Mouse (Mus musculus) limb, embryonic 13.5 days (tissue): ENCODE measurements around the gene Acin1. TPM values are rescaled to one million over a fixed set of nuclear protein-coding genes. Genes with fewer than 3 reads are reported as not detected.

ENCODE experiments used
- ATAC-seq: fragments of 200-750 bp; cut with Nextera tagmentation; 2 replicates; pipeline ENCODE4 v1.8.0; 2017; ENCODE audit warnings: low read depth, moderate number of reproducible peaks, moderate TSS enrichment; ENCODE audit not compliant: low FRiP score
- H3K27ac ChIP-seq: fragments of 300-500 bp; sonication (generic); 2 replicates; pipeline ENCODE4 v1.5.1; 2015; ENCODE audit warnings: inconsistent platforms, mild to moderate bottlenecking, moderate library complexity
- H3K27me3 ChIP-seq: fragments of 300-500 bp; sonication (generic); 2 replicates; pipeline ENCODE4 v1.6.1; 2015; ENCODE audit warnings: mild to moderate bottlenecking, inconsistent platforms
- H3K36me3 ChIP-seq: fragments of 300-500 bp; sonication (generic); 2 replicates; pipeline ENCODE4 v1.6.1; 2015; ENCODE audit warnings: inconsistent platforms, mild to moderate bottlenecking, moderate library complexity
- H3K4me1 ChIP-seq: fragments of 300-500 bp; sonication (generic); 2 replicates; pipeline ENCODE4 v1.6.1; 2015; ENCODE audit warnings: inconsistent platforms
- H3K4me2 ChIP-seq: fragments of 300-500 bp; sonication (generic); replicated peaks from 2 replicates; pipeline ENCODE4 v1.6.1; 2015; ENCODE audit warnings: inconsistent platforms, mild to moderate bottlenecking, moderate library complexity
- H3K4me3 ChIP-seq: fragments of 300-500 bp; sonication (generic); 2 replicates; pipeline ENCODE4 v1.5.1; 2015; ENCODE audit warnings: moderate library complexity, mild to moderate bottlenecking, inconsistent platforms
- H3K9ac ChIP-seq: fragments of 300-500 bp; sonication (generic); 2 replicates; pipeline ENCODE4 v1.6.1; 2015; ENCODE audit warnings: mild to moderate bottlenecking, inconsistent platforms
- H3K9me3 ChIP-seq: fragments of 300-500 bp; sonication (generic); 2 replicates; pipeline ENCODE4 v1.6.1; 2016; ENCODE audit warnings: inconsistent platforms
- WGBS: fragments of 180-500 bp; shearing (Covaris S2); methylation state at CpG from one replicate; pipeline ENCODE4 v1.1.7; 2015; 5-methylcytosine and 5-hydroxymethylcytosine counted together
- polyA plus RNA-seq: library from polyadenylated mRNA; unstranded; fragments of >200 nt; fragmentation: Nextera tagmentation; extraction: Ambion mirVana; gene quantifications from 2 replicates; pipeline ENCODE4 v1.2.1, GENCODE M21; 2015

Acin1 gene
- polyA plus RNA-seq: 166 and 167 TPM in 2 replicates

DNA sequence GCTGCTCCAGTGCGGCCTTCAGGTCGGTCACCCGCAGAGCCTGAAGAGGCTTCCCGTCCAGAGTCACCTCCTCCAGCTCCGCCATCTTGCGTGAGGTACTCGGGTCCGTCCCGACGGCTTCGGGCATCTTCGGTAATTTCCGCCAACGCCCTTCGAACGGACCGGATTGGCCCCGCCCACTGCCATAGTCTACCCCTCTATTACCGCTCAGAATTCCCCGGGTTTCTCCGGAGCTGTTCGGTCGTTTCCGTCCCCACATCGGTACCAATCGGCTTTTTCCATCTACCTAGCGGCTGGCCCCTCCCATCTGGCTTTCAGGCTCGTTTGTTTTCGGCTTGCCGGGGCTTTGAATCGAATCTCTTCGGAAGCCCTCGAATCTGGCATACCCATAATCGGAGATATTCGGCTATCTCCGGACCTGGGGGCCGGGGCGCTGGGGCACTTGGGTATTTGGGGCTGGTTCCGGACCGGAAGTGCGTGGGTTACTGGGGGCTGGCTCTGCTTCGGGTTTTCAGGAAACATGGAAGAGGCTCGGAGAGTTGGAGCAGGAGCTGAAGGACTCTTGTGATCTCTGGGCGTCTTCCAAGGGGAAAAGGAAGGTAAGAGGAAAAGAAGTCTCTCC is at the start of gene Acin1:
Acin1 (minus strand) TSS at position 410 of the 622 bp plus-strand sequence.
- Histone ChIP-seq H3K27ac (peak within 1 kb of the TSS; percentile 96), H3K9me3 (no peaks in the 10 kb centered on the region), H3K4me1 (peaks cover 26% of the 10 kb centered on the region), H3K36me3 (peaks cover 44% of the 10 kb centered on the region), H3K4me2 (peak within 1 kb of the TSS; percentile 74), H3K27me3 (no peaks in the 10 kb centered on the region), H3K9ac (peak within 1 kb of the TSS; percentile 94), H3K4me3 (peak within 1 kb of the TSS; percentile 75)
- peak; percentile 97 for ATAC-seq
- under 1% methylated on average over 44 of the region's 44 CpGs for WGBS

- no peak overlapping the region for H3K4me2 ChIP-seq
- 85% methylated on average over 4 of the region's 4 CpGs for WGBS
- no peaks in the 10 kb centered on the region for H3K36me3 ChIP-seq
- H3K27ac ChIP-seq: no peak overlapping the region
- no peak for ATAC-seq
- no peaks in the 10 kb centered on the region for H3K27me3 ChIP-seq
- H3K4me1 ChIP-seq: no peaks in the 10 kb centered on the region
- no peak overlapping the region for H3K4me3 ChIP-seq
- no peaks in the 10 kb centered on the region for H3K9me3 ChIP-seq
- H3K9ac ChIP-seq: no peak overlapping the region
These were observed 48.5 kb upstream of the Acin1 start for GRCm38 (mm10) chr14:54735221-54735620.

- no peaks in the 10 kb centered on the region for H3K4me1 ChIP-seq
- no peaks in the 10 kb centered on the region for H3K27me3 ChIP-seq
- no peak overlapping the region for H3K4me2 ChIP-seq
- no peak overlapping the region for H3K4me3 ChIP-seq
- H3K9ac ChIP-seq: no peak overlapping the region
- no peaks in the 10 kb centered on the region for H3K9me3 ChIP-seq
- WGBS: 67% methylated on average over 4 of the region's 4 CpGs
- H3K36me3 ChIP-seq: no peaks in the 10 kb centered on the region
- H3K27ac ChIP-seq: no peak overlapping the region
- ATAC-seq: no peak
These were observed 47.3 kb upstream of the Acin1 start for GRCm38 (mm10) chr14:54734004-54734403.

DNA sequence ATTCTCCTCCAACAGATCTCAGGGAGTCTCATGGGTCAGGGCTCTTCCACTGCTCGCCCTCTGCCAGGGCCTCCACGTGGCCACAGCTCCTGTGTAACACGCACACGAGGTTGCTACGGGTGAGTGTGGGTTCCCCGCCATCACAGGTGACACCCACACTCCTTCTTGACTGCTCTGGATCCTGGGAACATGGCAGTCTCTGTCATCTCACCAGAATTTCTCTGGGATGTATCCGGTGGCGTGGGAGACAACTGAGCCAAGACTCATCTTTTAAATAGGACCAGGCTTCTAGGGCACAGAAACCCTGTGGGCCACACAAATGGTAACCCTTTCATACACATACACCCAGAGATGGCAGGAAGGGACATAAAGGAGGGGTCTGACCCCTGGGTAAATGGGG is 45.5 kb upstream of the Acin1 start:
- ATAC-seq: no peak

GRCm38 (mm10) chr14:54730305-54730704 is 43.6 kb upstream of the Acin1 start:
- WGBS: 83% methylated on average over 6 of the region's 6 CpGs
- H3K9me3 ChIP-seq: no peaks in the 10 kb centered on the region
- no peaks in the 10 kb centered on the region for H3K27me3 ChIP-seq
- H3K4me1 ChIP-seq: no peaks in the 10 kb centered on the region
- H3K27ac ChIP-seq: no peak overlapping the region
- no peak overlapping the region for H3K4me3 ChIP-seq
- no peak for ATAC-seq
- no peak overlapping the region for H3K9ac ChIP-seq
- no peak overlapping the region for H3K4me2 ChIP-seq
- H3K36me3 ChIP-seq: no peaks in the 10 kb centered on the region

More for the DNA sequence above, 45.5 kb upstream of the Acin1 start:
- Histone ChIP-seq H3K9me3 (no peaks in the 10 kb centered on the region), H3K4me2 (no peak overlapping the region), H3K4me3 (no peak overlapping the region), H3K4me1 (no peaks in the 10 kb centered on the region), H3K9ac (no peak overlapping the region), H3K36me3 (no peaks in the 10 kb centered on the region), H3K27me3 (no peaks in the 10 kb centered on the region), H3K27ac (no peak overlapping the region)
- 83% methylated on average over 8 of the region's 8 CpGs for WGBS

DNA sequence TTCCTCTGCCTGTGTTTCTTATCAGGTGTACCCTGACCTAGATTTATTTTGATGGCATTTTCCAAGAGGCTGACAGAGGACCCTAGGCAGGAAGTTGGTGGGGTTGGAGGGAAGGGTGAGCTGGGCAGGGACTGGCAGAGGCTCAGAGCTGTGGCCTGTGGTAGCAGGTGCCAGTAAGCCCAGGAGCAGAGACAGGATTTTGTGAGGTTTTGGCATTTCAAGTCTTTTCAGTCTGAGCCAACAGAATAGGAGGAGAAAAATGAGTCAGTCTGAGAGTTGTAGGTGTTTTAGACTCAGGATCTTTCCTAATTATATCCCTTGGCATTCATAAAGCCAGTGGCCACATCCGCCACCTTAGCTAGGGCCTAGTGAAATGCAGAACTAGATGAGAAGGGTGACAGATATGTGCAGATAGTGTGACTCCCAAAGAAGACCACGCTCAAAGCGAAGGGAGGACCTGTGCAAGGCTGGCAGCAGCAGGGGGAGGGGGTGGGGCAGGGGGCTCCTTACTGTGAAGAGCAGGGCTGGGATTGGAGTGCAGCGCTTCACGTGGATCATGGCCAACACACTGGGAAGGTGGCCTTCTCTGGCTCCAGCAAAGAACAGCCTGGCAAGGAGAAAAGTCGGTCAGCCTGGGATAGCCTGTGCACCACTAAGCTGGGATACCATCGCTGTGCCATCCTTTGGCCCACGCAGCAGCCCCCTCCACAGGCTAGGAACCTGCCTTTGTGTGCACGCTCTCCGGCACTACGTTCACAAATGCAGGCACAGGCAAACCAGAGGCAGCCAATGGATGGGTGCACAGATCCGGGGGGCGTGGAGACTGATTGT is 42.3 kb upstream of the Acin1 start:
- no peak overlapping the region for H3K9ac ChIP-seq
- H3K4me3 ChIP-seq: no peak overlapping the region
- no peaks in the 10 kb centered on the region for H3K27me3 ChIP-seq
- ATAC-seq: no peak
- H3K4me2 ChIP-seq: no peak overlapping the region
- no peak overlapping the region for H3K27ac ChIP-seq
- 75% methylated on average over 13 of the region's 13 CpGs for whole genome bisulfite sequencing
- H3K36me3 ChIP-seq: no peaks in the 10 kb centered on the region
- no peaks in the 10 kb centered on the region for H3K9me3 ChIP-seq
- H3K4me1 ChIP-seq: no peaks in the 10 kb centered on the region

DNA sequence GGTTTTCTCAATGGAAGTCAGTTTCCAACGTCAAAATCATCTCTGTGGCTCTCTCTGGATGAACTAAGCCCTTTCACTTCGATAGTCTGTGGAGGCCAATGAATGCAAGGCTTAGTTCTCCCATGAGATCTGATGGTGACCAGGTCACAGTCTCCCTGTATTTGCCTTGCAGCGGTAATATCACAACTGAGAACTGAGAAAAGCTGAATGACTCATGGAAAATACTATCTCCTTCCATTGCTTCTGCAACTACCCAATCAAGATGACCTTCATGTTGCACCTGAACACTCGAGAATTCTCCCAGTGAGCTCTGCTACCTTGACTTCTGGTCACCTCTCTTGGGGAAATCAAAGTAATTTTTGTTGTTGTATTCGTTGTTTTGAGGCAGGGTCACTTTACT is 40.8 kb upstream of the Acin1 start:
- Histone ChIP-seq H3K36me3 (no peaks in the 10 kb centered on the region), H3K9ac (no peak overlapping the region), H3K4me1 (no peaks in the 10 kb centered on the region), H3K4me2 (no peak overlapping the region), H3K27ac (no peak overlapping the region), H3K27me3 (no peaks in the 10 kb centered on the region), H3K4me3 (no peak overlapping the region), H3K9me3 (no peaks in the 10 kb centered on the region)
- no peak for ATAC-seq
- 74% methylated on average over 5 of the region's 5 CpGs for WGBS

DNA sequence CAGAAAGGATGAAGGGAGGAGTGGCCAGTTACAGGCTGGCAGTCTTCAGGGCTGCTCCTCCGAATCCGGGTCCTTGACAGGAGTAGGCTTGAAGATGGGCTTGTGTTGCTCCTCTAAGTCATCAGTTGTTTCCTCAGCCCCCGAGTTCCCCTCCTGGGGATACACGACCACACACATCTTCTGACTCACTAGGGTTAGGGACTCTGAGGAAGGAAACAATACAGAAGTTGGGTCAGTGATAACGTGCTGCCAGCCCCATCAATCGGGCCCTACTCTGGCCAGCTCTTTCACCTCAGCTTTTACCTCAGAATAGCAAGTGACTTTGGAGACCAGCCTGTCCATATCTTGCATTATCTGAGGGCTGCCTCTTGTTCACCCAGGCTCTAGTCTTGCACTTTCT is 37.3 kb upstream of the Acin1 start:
- no peak for ATAC-seq
- no peak overlapping the region for H3K9ac ChIP-seq
- H3K27ac ChIP-seq: no peak overlapping the region
- H3K36me3 ChIP-seq: no peaks in the 10 kb centered on the region
- WGBS: 87% methylated on average over 6 of the region's 6 CpGs
- no peak overlapping the region for H3K4me3 ChIP-seq
- H3K4me1 ChIP-seq: peaks cover 3% of the 10 kb centered on the region; the same call in 1 of the 2 replicates
- no peaks in the 10 kb centered on the region for H3K27me3 ChIP-seq
- no peak overlapping the region for H3K4me2 ChIP-seq
- H3K9me3 ChIP-seq: no peaks in the 10 kb centered on the region

GRCm38 (mm10) chr14:54721711-54722110 is 35.0 kb upstream of the Acin1 start:
- Histone ChIP-seq H3K36me3 (no peaks in the 10 kb centered on the region), H3K4me3 (no peak overlapping the region), H3K4me1 (peaks cover 3% of the 10 kb centered on the region; the same call in 1 of the 2 replicates), H3K27me3 (no peaks in the 10 kb centered on the region), H3K9ac (no peak overlapping the region), H3K9me3 (no peaks in the 10 kb centered on the region), H3K4me2 (no peak overlapping the region), H3K27ac (no peak overlapping the region)
- no peak for ATAC-seq
- WGBS: 75% methylated on average over 10 of the region's 10 CpGs

DNA sequence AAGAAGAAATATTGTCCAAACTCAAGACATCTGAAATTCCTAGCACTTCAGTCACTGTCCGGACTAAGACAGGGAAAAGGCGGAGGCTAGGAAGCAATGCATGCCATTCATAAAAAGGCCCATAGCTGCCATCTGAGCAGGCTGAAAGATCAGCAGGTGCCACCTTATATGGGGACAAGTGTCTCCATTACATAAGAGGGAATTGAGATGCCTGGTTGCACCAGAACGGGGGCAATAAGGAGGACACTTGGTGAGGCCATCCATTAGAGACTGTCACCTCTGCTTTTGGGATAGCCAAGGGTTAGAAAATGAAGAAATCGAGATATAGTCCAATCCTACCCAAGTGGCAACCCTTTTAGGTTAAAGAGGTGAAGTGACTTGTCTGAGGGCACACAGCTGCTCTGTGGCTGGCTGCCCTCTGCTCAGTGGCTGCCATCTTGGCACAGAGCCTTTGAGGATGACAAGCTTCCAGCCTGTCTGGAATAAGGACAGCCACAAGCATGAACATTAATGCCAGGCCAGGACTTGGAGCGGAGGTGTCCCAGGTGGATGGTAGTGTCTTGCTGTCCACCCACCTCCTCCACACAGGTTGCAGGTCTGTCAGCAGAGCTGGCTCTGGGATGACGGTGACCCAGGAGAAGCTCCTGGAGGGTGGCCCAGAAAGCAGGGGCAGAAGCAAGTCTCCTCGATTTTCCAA is 34.1 kb upstream of the Acin1 start:
- no peak overlapping the region for H3K4me2 ChIP-seq
- H3K4me3 ChIP-seq: no peak overlapping the region
- WGBS: 85% methylated on average over 7 of the region's 7 CpGs
- H3K27me3 ChIP-seq: no peaks in the 10 kb centered on the region
- no peak for ATAC-seq
- H3K4me1 ChIP-seq: peaks cover 3% of the 10 kb centered on the region; the same call in 1 of the 2 replicates
- no peak overlapping the region for H3K27ac ChIP-seq
- H3K9ac ChIP-seq: no peak overlapping the region
- no peaks in the 10 kb centered on the region for H3K36me3 ChIP-seq
- no peaks in the 10 kb centered on the region for H3K9me3 ChIP-seq

DNA sequence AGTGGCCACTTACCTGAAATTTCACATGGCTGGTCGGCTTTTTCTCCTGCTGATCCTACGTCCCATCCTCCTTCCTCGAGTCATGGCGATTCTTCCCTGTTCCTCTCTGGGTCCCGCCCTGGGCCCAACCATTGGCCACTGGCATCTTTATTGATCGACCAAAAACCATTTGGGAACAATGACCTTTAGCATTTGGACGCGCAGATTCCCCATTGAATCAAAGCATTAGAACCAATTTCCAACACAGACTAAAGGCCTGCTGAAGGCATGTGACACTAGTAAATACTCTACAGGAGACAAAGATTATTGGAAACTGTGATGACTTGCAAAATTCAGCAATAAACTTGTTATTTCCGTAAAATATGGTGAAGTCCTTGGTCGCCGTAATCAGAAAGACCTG is 33.3 kb upstream of the Acin1 start:
- H3K9me3 ChIP-seq: no peaks in the 10 kb centered on the region
- no peak overlapping the region for H3K4me3 ChIP-seq
- no peak for ATAC-seq
- H3K27ac ChIP-seq: no peak overlapping the region
- no peaks in the 10 kb centered on the region for H3K36me3 ChIP-seq
- 89% methylated on average over 11 of the region's 11 CpGs for WGBS
- H3K9ac ChIP-seq: no peak overlapping the region
- H3K27me3 ChIP-seq: 0 out of 2 replicates have a peak, but pooled peaks cover 2% of the 10 kb centered on the region
- no peak overlapping the region for H3K4me2 ChIP-seq
- peaks cover 4% of the 10 kb centered on the region for H3K4me1 ChIP-seq

GRCm38 (mm10) chr14:54715402-54715801 is 28.7 kb upstream of the Acin1 start:
- 64% methylated on average over 1 of the region's 1 CpGs for WGBS
- Histone ChIP-seq H3K4me2 (no peak overlapping the region), H3K4me1 (peaks cover 10% of the 10 kb centered on the region), H3K27me3 (0 out of 2 replicates have a peak, but pooled peaks cover 8% of the 10 kb centered on the region), H3K4me3 (no peak overlapping the region), H3K9ac (no peak overlapping the region), H3K9me3 (no peaks in the 10 kb centered on the region), H3K27ac (no peak overlapping the region), H3K36me3 (no peaks in the 10 kb centered on the region)
- no peak for ATAC-seq
